Mouse (Mus musculus): Measurements from ENCODE around the gene Wdr90.

Wdr90 gene

GRCm38 (mm10) chr17:25843636-25844395, 17.5 kb downstream of the Wdr90 start:
- DNase-seq (ENCODE audit: low read depth): no peak

DNA sequence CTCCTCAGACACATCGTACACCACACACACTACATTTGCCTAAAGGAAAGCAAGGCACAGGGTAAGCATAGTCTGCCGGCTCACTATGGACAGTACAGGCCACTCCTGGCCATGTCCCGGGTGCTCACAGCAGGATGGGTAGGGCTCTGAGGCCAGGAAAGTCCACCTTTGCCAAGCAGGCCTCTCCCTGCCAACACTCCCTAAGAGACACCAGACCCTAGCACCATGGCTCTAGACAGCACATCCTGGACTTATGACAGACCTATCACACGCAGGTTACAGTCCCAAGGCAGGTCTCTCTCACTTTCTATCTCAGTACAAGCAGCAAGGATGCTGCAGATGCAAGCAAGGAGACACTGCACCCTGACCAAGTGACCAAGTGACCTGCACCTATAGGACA, 18.2 kb downstream of the Wdr90 start:
- DNase-seq (ENCODE audit: low read depth): no peak

DNA sequence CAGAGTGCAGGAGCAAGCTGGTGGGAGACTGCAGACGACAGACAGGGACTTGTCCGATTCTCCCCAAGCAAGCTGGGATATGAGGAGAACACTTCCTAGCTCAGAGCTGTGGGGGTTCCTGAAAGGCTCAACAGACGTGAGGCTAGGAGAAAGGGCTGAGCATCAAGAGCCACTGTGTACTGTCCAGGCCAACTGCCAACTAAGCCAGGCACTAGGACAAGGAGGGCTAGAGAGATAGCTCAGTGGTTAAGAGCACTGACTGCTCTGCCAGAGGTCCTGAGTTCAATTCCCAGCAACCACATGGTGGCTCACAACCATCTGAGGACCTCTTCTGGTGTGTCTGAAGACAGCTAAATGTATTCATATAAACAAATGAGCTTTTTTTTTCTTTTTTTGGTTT, 18.8 kb downstream of the Wdr90 start:
- DNase-seq (ENCODE audit: low read depth): no peak

GRCm38 (mm10) chr17:25841117-25841880, 20.0 kb downstream of the Wdr90 start, which contains the start of gene Gm20683:
Gene Gm20683, minus strand, starts transcription at chr17:25841763.
- no peak for DNase-seq (ENCODE audit: low read depth)

- DNase-seq (ENCODE audit: low read depth): no peak
Measured at GRCm38 (mm10) chr17:25840519-25840918, 20.8 kb downstream of the Wdr90 start.

DNA sequence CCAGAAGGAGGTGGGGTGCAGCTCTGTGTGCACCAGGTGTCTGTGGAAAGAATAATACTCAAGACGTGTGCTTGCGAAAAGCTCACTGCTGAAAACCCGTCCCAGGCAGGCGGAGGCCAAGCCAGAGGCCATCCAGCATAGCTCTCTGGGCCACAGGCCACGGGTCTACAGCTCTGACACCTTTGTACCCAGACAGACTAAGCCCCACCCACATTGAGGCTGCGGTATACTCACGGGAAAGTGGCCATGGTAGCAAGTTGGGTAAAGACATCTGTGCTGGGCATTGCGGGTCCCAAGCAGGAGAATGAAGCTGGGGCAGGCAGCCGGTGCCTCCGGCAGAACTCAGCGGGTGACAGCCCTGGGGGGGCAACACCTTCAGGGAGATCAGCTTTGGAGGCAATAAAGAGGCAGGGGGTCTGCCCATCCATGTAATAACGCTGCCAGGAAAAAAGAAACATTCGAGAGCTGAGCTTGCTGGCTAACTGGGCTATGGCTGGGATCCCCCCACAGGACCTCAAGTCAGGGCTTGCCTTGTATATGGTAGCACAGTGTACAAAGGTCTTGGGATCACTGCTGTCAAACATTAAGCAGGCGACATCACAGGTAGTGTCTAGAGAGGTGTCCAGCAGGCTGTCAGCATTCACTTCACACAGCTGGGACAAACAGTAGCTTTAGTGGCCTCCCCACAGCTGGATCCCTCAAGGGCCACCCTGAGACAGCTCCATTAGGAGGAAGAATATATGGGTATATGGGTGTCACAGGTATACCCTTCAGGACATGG, 21.7 kb downstream of the Wdr90 start:
- DNase-seq (ENCODE audit: low read depth): no peak

- DNase-seq (ENCODE audit: low read depth): no peak
Measured at GRCm38 (mm10) chr17:25838904-25839303, 22.4 kb downstream of the Wdr90 start.

DNA sequence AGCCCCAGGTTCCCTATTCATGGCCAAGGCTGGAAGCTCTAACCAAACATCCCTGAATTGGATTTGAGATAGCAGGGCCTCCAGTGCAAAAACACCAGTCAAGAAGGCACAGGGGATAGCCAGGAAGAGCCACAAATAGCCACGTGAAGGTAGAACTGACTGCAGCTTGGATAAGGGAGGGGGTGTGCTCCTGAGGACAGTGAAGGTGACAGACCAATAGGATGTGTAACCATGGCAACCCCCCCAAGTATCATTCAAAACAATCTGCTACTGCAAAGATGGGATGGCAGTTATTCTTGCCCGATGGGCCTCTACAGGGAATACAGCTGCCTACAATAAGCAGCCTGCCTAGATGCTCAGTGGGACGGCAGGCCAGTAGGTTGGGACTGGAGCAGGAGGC, 23.8 kb downstream of the Wdr90 start:
- no peak for DNase-seq (ENCODE audit: low read depth)

DNA sequence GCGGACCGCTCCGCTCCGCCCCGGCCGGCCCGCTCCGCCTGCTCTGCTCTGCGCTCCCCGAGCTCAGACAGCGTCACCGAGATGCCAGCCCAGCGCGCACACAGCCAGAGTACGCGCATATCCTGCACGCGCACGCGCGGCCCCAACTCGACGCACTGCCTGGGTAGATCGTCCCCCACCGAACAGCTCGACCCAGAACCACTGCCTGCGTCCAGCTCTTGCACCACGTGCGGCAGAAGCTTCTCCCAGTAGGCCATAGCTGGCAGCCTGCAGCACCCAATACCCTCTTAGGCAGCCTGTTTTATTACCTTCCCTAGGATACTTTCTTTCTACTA, 24.3 kb downstream of the Wdr90 start, which contains the start of gene Rhbdl1:
Rhbdl1 (minus strand) TSS at position 220 of the 335 bp plus-strand sequence.
- no peak for DNase-seq (ENCODE audit: low read depth)

- no peak for DNase-seq (ENCODE audit: low read depth)
Measured at GRCm38 (mm10) chr17:25836397-25837075, 24.8 kb downstream of the Wdr90 start.

DNA sequence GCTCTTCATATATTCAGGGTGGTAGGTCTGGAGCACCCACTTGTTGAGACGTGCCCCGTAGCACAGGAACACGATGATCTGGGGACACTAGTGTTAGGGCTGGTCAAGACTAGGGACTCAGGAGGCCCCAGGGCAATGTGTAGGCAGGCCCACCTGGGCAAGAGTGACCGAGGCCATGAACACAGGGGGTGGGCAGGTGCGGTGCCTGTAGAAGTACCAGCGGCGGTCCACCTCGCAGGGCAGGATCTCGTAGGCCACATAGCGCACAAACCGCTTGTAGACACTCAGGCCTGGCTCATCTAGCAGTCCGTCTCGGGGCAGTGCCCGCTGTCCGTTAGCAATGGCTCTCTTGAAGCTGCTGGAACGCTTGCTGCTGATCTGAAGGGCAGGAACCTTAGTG, 25.5 kb downstream of the Wdr90 start:
- no peak for DNase-seq (ENCODE audit: low read depth)

- DNase-seq (ENCODE audit: low read depth): no peak
Measured at GRCm38 (mm10) chr17:25835301-25835700, 26.0 kb downstream of the Wdr90 start.

- no peak for DNase-seq (ENCODE audit: low read depth)
Measured at GRCm38 (mm10) chr17:25834595-25835222, 26.6 kb downstream of the Wdr90 start.

- DNase-seq (ENCODE audit: low read depth): no peak
Measured at GRCm38 (mm10) chr17:25833961-25834594, 27.2 kb downstream of the Wdr90 start.

GRCm38 (mm10) chr17:25833291-25833663, 28.0 kb downstream of the Wdr90 start, which contains the start of gene Stub1:
Gene Stub1, minus strand, starts transcription at chr17:25833404.
- DNase-seq (ENCODE audit: low read depth): no peak

DNA sequence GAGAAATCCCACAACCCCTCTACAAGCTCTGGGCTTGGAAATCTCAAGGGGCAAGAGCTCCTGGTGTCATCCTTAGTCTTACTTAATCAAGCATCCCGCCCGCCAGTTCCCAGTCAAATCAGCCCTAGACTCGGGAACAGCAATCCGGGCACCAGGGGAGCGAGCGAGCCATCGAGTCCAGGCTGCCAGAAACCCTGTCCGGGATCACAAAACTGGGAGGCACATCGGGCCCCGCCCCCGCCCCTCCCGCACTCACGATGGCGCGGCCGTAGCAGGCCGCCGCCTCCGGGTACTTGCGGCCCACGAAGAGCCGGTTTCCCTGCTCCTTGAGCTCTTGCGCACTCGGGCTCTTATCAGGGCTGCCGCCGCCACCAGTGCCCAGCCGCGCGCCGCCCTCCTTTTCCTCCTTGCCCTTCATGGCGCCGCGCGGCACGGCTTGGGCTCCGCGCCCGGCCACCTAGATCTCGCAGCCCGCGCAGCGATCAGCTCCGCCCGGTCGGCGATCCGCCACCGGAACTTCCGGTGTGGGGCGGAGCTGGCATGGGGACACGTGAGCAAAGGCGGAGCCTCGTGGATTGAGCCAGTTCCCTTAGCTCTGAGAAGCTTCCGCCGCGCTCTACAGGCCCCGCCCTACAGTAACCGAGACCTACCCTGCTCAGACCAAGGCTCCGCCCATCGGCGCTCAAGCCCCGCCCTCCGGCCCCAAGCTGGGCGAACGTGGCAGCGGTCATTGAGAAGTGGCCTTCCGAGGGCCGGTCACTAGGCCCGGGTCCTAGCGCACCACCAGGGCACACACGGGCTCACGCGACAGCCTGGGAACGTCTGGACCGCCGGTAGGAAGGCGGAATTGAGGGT, 28.6 kb downstream of the Wdr90 start:
- DNase-seq (ENCODE audit: low read depth): peak; percentile 98

- DNase-seq (ENCODE audit: low read depth): no peak
Measured at GRCm38 (mm10) chr17:25831451-25832281, 29.6 kb downstream of the Wdr90 start.

GRCm38 (mm10) chr17:25830806-25831431, 30.4 kb downstream of the Wdr90 start:
- DNase-seq (ENCODE audit: low read depth): no peak

Measured in c-Kit-positive CD71-positive TER-119-negative erythroid progenitor cells, embryonic 14.5 days (primary cell).